Mouse (Mus musculus) kidney, postnatal 25 days (tissue): Measurements from ENCODE around the gene Gm20388.
A peak's percentile ranks its signal among the peaks of the same experiment; 100 is the strongest.

Experiments
- DNase-seq, 2 experiments: peaks; one replicate each; pipeline ENCODE4 v3.0.0; 2021; ENCODE audit warnings: mixed read lengths in 2 of 2

The Gm20388 gene

GRCm38 (mm10) chr8:120131158-120131557 is 220.5 kb downstream of the Gm20388 start:
- DNase-seq = no peak

DNA sequence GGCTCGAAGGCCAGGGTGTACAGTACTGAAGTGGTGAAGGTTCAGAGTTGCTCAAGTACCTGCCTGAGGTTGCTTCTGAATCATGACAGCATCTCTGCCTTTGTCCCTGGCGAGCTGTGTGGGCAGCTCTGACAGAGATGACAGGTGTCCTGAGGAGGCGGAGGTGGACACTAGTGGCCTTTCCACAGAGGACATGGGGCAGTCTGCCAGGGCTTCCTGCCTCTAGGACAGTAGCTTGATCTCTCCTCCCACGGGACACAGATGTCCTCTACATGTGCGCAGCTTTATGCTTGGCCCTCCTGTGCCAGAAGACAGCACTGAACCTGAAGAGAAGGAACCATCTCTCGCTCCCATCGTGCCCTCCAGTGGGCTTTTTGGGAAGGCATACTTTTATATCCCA is 222.5 kb downstream of the Gm20388 start:
- peak; percentile 84 to 88 for DNase-seq

DNA sequence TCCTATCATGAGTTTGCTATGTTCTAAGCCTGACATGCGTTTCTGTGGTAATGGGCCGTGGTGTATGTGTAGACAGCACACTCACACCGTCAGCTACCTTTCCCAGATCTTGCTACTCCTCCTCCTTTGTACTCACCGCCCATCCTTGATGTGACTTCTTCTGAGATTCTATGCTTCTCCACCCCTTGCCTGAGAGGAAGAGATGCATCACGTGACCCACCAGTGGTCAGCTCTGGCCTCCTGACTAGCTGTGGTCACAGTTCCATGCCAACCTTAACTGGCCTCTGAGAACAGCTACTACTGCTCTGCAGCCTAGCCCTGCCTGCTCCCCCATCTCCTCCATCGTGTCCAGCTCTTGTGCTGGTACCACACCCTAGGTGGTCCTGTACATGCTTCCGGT is 225.0 kb downstream of the Gm20388 start:
- no peak for DNase-seq

DNA sequence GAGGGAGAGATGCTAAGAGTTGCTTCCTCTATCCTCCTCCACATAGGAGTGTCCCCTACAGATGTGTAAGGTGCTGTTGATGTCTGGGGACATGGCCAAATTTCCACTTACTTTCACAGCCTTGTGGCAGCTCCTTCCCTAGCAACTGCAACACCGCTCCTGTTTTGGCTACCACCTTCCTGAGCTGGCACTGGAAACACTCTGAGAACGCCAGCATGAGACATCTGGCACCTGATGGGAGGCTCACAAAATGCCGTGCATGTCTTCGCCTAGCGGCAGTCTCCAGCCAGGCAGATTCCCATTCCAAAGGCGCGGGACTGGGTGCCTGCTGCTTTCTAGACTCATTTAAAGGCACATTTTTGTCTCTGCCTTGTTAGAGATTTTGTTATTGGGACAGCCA is 226.0 kb downstream of the Gm20388 start:
- DNase-seq = peak in 1 of 2 experiments; percentile 26

GRCm38 (mm10) chr8:120138958-120139357 is 228.3 kb downstream of the Gm20388 start:
- DNase-seq = no peak

- DNase-seq = no peak
These were observed 230.1 kb downstream of the Gm20388 start for GRCm38 (mm10) chr8:120140769-120141168.

DNA sequence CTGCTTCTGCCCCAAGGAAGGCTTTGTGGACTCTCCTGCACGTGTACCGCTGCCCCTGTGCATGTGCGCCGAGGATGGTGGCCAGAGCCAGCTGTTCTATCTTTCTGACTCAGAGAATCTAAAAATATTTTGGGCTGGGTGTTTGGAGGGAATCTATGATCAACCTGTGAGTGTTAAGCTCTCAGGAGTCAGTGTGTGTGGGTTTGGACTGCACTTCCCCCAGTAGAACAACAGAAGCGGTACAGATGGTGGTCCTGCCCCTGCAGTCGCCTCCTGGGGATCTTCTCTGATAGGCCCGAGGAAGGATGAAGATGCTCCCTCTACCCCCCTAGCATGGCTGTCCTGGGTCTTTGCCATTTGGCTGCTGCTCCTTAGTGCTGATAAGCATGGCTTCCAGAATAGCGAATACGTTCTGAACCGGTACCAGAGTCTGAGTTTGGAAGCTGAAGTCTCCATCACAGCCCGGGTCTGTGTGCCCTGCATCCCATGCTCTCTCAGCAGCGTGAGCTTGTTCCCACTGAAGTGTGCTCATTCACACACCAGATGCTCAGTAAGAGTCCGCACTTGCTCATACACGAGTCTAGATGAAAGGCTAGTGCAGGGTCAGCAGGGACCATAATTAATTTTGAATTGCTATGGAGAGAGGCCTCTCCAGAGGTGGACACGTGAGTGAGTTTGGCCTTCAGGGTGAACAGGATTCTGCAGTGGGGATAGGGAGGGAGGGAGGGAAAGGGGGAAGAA is 233.4 kb downstream of the Gm20388 start:
- no peak for DNase-seq

GRCm38 (mm10) chr8:120144652-120145301 is 234.1 kb downstream of the Gm20388 start:
- no peak for DNase-seq

DNA sequence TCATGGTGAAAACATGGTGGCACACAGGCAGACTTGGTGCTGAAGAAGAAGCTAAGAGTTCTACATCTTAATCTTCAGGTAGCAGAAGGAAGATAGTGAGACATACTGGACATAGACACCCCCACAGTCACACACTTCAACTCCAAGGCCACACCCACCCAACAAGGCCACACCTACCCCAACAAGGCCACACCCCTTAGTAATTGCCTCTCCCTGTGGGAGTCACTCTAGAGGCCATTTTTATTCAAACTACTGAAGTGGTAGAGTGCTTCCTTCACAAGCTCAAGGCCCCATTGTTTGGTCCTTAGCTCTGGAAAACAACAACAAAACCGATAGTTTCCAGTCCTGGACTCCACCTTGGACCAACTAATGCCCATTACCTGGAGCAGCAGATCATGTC is 235.4 kb downstream of the Gm20388 start:
- DNase-seq = no peak

DNA sequence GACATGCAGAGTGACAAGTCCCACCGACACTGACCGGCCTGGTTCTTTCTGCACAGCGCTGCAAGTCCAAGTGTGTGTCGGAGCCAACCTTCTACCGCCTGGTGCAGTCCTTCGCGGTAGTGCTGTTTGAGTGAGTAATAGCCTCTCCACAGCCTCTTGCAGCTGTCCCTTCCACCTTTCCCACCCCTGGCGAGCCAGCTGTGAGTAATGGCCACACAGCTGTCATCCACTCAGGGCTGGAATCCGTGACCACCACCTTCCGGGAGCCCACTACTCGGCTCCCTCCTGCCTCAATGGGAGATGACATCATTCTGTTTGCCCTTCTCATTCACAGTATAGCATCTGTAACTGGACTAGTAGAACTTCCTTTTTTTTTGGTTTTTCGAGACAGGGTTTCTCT is 239.4 kb downstream of the Gm20388 start:
- no peak for DNase-seq

DNA sequence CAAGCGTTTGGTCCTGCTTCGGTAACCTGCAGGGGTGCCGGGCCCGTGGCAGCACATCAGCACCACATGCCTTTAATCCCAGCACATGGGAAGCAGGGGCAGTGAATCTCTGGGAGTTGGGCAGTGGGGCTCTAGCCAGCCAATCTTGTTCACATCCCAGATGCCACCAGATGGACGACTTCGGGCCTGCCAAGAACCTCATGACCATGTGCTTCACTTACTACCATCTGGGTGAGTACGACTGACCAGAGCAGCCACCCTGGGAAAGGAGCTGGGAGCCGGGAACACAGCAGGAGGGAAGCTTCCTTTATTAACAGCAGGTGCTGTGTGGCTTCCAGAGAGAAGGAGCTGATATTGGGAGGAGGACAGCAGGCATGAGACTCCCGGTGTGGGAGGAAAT is 240.5 kb downstream of the Gm20388 start:
- DNase-seq = no peak

- DNase-seq = no peak
These were observed 242.0 kb downstream of the Gm20388 start for GRCm38 (mm10) chr8:120152636-120153035.

GRCm38 (mm10) chr8:120160366-120160765 is 249.7 kb downstream of the Gm20388 start:
- no peak for DNase-seq

GRCm38 (mm10) chr8:120161658-120162403 is 251.2 kb downstream of the Gm20388 start:
- DNase-seq = no peak

- no peak for DNase-seq
These were observed 251.7 kb downstream of the Gm20388 start for GRCm38 (mm10) chr8:120162404-120162752.

DNA sequence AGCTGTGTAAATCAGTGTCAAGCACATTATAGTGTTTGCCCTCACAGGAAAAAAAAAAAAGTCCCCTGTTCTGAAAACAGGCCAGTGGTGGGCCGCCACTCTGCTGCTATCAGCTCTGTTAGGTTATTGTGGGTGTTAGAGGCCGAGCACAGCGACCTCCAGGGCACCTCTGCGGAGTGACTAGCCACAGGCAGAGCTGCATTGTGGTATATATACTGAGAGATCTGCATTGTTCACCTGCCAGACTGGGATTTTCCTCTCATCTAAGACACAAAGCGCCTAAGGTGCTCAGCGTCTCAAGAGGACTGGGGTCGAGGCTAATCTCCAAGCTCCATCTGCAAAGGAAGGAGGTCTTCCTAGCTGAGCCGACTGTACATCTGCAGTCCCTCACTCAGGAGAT is 252.7 kb downstream of the Gm20388 start:
- no peak for DNase-seq

- DNase-seq = peak; percentile 19 to 70
These were observed 253.4 kb downstream of the Gm20388 start for GRCm38 (mm10) chr8:120164026-120164425.

DNA sequence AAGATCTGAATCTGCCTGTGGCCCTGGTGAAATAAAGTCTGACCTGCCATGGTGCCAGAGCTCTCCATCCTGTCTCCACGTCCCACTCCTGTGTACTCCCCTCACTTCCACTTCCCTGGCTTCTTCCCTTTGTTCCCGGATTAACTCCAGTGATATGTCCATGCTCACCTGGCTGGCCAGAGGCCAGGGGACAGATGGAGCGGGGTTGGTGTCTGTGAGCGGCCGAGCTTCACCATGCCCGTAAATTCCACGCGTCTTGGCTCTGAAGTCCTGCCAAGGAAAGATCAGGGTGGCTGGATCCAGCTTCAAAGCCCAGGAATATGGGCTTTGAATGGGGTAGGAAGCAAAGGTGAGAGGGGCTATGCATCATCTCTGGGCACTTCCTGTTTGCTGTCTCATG is 256.5 kb downstream of the Gm20388 start:
- DNase-seq = no peak

GRCm38 (mm10) chr8:120167821-120168220 is 257.2 kb downstream of the Gm20388 start:
- DNase-seq = no peak

DNA sequence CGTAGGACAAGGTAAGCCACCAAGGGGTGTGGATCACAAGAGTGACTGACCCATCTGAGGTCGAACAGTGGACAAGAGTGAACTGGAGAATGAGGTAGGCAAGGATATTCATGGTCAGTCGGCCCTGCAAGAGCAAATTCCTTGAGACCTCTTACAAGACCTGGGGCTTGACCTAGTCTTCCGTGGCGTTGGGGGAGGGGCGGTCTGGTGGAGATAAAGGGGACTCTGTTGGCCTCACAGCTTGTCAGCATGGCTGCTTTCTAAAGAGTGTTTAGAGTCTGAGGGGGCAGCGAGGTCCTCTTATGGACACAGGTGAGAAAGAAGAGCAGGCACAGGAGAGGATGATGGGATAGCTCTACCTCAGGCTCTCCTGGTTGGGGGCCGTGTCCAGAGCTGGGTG is 258.5 kb downstream of the Gm20388 start:
- DNase-seq = no peak

DNA sequence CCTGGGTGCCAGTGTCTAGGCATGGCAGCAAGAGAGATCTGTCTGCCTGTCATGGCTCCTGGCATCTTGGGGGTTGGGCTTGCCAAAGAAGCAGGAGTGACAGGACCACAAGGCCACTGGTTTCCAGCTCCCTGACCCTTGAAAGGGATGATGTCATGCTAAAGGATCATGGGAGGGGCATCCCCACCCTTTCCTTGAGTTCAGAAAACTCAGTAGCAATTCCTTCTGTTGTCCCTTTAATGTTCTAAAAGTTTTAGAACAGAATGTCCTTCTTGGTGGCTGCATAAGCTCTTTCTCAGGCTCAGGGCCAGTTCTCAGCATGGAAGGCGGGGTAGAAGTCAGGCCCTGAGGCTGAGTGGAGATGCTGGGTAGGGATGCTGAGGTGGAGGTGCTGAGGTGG is 262.6 kb downstream of the Gm20388 start:
- DNase-seq = no peak

- DNase-seq = no peak
These were observed 264.0 kb downstream of the Gm20388 start for GRCm38 (mm10) chr8:120174606-120175005.

- no peak for DNase-seq
These were observed 266.0 kb downstream of the Gm20388 start for GRCm38 (mm10) chr8:120176605-120177004.
